Mouse (Mus musculus): Measurements from ENCODE around the gene Adamts9.

The Adamts9 gene

DNA sequence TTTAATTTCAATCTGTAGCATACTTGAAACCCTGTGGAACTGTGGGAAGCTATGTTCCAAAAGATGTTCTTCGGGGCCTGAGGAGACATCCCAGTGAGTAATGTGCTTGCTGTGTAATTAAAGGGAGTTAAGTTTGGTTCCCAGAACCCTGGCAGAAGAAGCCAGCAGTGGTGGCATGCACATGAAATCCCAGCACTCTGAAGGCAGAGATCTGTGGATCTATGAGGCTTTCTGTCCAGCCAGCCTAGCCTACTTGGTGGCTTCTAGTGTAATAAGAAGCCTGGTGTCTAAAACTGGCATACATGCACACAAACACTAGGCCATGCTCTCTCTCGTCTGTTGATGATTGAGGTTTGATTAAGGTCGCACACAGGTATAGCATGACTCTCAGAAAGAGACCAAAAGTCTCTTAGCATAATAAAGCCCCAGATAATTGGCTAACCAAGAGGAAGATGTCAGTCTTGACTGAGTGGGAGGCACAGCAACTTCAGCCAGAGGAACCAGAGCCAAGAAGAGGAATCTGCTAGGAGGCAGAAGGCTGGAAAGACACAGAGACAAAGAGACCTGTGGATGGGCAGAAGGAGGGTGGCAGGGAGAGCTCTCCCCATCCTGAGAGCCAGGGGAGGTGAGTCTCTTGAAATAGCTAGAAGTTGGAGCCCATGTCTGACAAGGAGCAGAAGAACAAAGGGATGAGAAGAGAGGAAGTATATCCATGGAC is 138.9 kb downstream of the Adamts9 start:
- no peak for DNase-seq (ENCODE audit: low spot score in 2 of 2)

DNA sequence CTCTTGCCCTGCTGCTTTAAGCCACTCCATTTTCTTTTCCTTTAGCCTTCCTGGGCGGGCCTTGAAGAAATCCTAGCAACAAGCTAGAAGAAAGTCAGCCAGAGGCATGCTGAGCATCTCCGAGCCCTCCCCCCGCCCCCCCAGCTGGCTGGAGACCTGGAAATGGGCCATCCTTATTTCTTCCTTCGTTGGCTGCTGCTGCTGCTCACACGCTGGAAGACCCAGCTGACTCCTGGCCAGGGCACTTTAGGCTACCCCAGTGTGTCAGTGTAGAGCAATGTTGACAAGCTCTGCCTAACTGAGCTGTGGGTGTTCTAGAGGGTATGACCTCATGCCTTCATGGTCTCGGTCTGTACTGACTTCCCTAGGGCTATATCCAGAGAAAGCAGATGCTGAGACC is 140.1 kb downstream of the Adamts9 start:
- DNase-seq (ENCODE audit: low spot score in 2 of 2): no peak

DNA sequence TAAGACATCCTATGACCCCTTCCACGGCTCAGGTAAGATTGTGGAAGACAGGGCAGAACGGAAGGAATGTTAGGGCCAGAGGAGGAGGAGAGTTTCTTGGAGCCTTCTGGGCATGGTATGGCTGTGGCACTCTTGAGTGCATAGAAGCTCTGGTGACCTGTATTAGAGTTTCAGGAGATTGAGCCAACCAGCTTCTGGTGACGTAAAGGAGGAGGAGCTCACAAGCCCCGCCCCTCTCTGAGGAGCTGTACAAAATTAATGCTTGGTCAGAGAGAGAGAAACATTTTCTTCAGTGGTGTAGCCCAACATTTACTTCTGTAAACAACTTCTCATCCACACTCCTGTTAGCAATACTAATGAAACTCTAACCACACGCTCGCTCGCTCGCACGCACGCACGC is 140.9 kb downstream of the Adamts9 start:
- no peak for DNase-seq (ENCODE audit: low spot score in 2 of 2)

DNA sequence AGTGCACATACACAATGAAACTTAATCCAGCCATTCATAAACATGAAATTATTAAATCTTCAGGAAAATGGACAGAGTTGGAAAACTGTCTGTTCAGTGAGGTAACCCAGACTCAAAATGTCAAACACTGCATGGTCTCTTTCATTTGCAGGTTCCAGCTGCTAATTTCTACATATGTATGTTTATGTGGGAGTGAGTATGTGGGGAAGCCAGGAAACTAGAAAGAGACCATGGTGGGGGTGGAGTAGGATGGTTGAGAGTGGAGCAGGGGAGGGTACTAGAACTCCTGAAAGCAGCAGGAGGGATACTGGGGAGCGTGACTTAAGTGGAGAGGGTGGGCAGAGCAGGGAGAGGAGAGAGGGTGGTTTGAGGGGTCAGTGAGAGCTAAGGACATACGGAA is 141.8 kb downstream of the Adamts9 start:
- no peak for DNase-seq (ENCODE audit: low spot score in 2 of 2)

DNA sequence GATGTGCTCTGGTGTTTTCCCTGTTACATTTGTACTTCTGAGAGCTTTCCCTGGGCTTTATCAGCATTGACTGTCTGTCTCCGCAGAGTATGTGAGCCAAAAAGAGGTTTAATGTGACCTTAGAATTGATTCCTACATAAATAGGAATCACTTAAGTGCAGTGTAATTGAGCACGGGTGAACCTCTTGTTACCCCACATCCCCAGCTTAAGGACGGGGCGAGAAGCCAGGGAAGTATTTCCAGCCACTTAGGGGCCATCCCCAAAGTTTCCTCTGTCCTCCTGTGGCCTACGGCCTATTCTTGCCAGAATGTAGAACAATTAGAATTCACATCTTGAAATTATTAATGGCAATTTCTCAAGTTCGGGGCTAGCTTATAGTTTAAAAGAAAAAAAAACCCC is 149.5 kb downstream of the Adamts9 start:
- DNase-seq (ENCODE audit: low spot score in 2 of 2): no peak

DNA sequence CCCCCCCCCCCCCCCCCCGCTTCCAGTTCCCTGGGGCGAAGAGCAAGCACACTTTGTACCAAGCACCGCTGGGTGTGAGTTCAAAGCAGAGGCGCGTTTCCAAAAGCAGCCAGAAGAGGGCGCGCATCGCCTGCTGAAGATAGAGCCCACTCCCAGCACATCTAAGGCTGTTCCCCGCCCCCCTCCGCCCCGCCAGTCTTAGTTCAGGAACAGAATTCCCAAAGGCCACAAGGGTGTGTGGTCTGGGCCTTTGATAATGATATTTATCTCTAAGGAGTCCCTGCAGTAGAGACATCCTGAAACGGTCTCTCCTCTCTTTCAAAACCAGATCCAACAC is 155.9 kb downstream of the Adamts9 start:
- DNase-seq (ENCODE audit: low spot score in 2 of 2): peak; percentile 76 to 90

DNA sequence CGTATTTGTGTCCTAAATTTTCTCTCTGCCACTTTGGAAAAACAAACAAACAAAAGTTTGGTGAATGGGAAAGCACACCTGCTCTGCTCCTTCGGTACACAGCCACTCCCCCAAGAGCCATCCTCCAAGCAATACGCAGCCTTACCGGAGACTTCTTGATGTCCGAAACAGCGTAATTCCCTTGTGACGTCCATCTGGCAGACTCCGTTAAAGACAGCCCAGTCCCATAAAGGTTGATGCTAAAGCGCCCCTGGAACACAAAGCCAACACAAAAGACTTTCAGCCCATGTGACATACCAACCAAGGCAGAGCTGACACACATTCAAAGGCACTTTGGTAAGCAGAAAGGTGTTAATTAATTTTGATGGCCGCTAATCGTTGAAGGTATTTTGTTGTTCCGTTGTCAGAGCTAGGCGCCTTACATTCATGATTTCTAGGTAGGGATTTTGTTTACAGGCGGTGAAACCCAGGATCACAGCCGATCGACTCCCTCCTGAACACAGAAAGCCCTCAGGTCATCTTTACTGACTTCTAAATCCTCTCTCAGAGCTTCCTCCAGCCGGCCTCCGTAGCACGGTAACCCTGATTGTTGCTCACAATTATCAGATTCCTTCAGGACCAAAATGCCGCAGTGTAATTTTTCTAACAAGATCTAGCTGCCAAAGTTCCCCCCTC is 156.5 kb downstream of the Adamts9 start:
- DNase-seq (ENCODE audit: low spot score in 2 of 2): no peak

DNA sequence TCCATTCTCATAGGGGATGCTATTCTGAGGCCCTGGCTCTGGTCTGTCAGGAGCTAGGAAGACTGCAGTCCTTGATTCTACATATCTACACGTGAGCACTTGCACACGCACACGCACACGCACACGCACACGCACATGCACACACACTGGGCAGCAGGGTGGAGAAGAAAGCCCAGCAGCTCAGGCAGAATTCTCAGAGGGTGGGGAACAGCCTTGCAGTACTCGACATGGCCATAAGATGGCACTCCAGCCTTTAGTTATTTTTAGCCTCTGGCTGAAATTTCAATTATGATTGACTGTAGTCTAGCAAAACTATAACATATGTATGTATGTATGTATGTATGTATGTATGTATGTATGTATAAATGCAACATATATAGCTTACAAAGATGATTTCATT is 158.5 kb downstream of the Adamts9 start:
- peak; percentile 18 to 70 for DNase-seq (ENCODE audit: low spot score in 2 of 2)

DNA sequence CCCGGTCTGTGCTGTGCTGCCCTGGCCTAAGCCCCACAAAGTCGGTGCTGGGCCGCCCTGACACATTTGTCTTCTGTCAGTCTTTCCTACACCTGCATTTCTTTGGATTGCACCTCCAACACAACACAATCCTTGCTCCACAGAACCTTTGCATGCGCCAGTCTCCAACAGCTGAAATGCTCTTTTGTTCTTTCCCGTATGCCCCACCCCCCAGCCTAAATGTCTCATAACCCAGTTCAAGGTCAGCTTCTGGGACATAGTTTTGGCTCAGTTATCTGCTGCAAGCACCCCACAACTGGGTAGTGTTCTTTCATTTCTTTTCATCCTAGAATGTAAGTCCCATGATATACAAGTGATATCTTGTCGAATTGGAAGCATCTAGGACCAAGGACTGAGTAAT is 161.8 kb downstream of the Adamts9 start:
- no peak for DNase-seq (ENCODE audit: low spot score in 2 of 2)

DNA sequence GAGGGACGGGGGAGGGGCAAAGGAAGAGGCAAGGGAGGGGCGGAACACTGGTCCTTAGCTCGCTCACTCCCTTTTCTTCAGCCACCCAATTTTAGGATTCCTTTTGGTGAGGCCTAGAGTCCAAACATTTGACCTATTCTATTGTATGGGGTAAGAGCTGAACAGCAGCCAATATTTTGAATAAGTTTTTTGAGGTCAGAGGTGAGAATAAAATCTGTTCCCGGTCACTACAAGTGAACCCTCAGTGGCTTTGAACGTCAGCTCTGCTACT is 163.4 kb downstream of the Adamts9 start:
- no peak for DNase-seq (ENCODE audit: low spot score in 2 of 2)

DNA sequence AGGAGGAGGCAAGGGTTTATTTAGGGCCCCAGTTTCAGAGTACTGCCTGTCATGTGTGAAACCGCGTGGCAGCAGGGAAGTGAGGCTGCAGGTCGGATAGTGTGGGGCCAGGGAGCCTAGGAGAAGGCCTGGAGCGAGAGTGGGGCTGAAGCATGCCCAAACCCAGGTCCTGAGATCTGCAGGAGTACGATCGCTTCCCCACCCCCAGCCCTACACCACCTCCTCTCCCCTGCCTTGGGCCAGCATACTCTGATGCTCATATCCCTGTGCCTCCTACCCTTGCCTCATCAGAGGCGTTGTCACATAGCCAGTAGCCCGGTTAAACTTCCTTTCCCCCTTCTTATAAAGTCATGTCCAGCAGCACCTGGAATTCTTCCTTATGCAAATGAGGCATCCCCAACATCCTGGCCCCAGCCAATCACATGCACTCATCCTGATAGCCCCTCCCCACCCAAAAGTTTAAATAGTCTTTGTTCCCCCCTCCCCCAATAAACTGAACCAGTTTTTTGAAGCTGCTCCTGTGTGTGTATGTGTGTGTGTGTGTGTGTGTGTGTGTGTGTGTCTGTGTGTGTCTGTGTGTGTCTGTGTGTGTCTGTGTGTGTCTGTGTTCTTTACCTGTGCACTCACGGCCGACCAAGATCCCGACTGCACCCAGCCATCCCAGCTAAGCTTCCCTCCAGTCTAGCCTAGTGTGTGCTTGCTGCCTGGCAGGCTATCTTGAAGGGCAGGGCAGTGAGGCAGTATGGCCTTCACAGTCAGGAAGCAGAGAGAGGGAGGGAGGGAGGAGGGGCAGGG is 164.0 kb downstream of the Adamts9 start:
- no peak for DNase-seq (ENCODE audit: low spot score in 2 of 2)

DNA sequence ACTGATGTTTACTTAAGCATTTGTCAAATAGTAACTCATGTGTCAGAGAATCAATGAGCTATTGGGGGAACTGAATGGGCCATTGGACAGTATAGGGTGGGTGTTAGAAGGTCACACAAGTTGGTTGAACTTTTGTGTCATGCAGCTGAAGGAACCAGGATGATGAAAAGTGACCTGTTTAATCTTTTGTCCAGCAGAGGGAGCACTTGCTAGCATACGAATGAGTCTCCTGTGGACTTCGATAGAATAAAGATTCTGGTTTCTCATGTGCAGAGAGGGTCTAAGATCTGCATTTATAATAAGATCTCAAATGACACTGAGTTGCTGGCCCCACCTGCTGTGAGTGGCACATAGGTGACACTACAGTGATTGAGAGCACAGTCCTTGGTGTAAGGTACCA is 166.9 kb downstream of the Adamts9 start:
- no peak for DNase-seq (ENCODE audit: low spot score in 2 of 2)

DNA sequence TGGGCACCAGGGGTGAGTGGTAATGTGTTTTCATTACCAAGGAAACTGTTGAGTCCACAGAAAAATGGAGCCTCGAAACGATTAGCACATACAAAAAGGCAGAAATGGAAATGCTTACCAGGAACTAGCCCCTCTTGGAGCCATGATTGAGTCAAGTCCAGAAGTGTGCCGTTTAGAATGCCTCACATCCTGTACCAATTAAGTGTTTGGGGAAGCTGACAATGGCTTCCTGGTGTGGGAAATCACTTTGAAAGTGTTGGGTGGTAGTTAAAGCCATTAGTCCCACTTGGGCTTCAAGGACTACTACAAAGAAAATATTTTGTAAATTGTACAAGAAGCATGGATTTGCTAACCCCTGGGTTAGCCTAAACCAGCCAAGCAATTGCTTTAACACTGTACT is 180.9 kb downstream of the Adamts9 start:
- no peak for DNase-seq (ENCODE audit: low spot score in 2 of 2)

DNA sequence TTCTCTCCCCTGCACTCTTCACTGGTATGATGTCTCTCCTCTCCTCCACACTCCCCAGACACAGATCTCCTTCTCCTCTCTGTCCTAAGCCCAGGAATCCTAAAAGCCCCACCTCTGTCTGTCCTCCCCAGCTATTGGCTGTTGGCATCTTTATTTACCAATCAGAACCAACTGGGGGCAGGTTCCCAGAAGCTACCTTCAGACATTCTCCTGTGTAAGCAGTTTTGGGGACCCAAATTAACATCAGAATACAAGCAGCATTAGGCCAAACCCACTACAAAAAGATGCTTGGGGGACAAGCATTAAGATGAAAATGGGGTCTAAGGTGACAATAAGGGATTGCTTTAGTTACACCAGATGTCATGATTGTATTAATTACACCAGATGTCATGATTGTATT is 183.7 kb downstream of the Adamts9 start:
- DNase-seq (ENCODE audit: low spot score in 2 of 2): no peak

DNA sequence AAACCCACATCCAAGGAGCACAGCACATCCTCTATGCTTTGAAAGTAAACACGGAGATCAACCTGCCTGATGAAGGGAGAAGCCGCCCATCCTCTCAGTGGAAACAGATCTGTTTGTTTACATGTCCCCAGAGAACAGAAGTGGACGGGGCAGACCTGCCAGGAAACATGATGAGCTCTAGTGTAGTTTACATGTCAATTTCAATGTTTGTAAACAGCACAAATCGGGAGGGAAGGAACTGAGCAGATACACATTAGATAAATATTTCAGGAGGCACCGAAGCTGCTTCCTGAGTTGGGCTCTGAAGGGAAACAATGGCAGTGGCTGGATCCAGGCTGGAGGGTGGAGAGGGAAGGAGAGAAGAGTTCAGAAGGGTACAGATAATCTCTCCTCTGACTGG is 187.5 kb downstream of the Adamts9 start:
- DNase-seq (ENCODE audit: low spot score in 2 of 2): no peak

DNA sequence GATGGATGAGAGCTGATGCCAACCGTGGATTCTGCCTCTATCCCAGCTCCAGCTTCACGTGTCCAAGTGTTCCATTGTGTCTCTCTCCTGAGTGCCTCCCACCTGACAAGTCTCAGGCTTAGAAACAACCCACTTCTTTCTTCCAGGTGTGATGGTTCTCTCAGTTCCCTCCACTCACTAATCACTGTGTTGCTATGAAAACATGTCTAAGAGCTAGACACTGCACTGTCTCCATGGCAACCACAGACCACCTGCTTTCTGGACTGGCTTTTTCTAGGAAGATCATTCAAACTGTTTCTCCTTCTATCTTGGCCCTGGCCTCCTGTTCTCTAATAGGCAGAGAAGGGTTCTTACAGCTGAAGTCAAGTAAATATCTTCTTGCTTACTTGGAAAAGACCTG is 190.6 kb downstream of the Adamts9 start:
- no peak for DNase-seq (ENCODE audit: low spot score in 2 of 2)

DNA sequence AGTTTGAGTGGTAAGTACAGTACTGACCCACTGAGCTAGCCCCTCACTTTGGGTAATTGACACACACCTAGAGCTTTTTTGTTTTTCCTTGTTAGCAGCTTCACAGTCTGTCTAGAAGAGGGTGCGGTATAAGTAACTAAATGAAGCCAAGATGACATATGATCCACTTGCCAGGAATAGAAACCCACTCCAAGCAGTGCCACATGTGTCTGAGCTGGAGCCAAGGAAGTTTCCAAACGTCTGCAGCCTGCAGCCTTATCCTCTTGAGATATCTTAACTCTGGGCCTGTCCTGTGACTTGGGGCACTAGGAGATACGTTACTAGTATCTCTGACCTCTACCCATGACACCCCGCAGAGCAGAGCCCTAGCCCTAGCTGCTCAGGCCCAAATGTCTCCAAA is 193.9 kb downstream of the Adamts9 start:
- DNase-seq (ENCODE audit: low spot score in 2 of 2): no peak

DNA sequence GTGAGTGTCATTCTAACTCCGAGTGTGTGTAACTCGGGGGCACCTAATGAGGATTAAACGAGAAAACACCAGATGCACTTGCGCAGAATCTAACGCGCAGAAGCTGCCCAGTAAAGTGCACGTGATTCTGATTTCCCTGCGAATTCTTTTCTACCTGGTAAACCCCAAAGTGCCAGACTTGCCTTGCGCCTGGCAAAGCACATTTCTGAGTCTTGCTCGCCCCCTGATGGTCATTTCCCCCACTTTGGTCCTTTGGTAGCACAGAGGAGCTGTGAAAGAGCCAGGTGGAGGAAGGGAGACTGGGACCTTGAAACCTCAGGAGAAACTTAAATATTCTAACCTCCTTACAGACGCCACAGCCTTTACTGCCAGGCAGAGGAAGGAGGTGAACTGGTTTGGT is 199.7 kb downstream of the Adamts9 start:
- DNase-seq (ENCODE audit: low spot score in 2 of 2): peak; percentile 70 to 84

DNA sequence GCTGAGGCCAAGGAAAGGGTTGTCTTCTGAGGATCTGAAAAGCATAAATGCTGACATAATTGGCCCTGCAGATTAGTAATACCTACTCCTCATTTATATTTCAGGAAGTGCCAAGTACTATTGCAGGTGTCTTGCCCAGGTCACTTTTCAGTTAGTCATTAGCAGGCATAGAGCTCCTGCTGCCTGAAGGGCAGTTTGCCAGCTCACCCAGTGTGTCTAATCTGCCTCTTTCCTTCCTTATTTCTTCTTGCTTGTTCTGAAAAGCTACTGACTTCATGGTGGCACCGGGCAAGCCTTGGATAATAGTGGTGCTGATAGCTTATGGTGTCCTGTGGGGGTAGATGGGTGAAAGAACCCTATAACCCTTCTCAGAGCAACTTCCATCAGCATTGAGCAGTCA is 206.2 kb downstream of the Adamts9 start:
- no peak for DNase-seq (ENCODE audit: low spot score in 2 of 2)

DNA sequence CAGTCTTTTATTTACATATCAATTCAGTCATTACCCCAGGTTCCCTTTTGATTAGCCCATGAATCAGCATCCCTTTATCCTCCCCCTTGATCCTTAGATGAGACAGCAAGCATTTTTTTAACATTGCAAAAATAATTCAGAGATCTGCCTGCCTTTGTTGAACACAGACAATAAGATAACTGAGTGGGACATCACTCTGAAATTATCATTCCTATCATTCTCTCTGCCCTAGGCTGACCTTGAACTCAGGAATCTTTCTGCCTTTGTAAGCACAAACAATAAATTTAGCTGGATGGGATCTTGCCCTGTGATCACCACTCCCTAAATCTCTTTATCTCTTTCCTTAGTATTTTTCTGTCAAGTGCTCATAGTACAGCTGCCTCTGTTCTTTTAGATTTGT is 209.6 kb downstream of the Adamts9 start:
- DNase-seq (ENCODE audit: low spot score in 2 of 2): no peak

DNA sequence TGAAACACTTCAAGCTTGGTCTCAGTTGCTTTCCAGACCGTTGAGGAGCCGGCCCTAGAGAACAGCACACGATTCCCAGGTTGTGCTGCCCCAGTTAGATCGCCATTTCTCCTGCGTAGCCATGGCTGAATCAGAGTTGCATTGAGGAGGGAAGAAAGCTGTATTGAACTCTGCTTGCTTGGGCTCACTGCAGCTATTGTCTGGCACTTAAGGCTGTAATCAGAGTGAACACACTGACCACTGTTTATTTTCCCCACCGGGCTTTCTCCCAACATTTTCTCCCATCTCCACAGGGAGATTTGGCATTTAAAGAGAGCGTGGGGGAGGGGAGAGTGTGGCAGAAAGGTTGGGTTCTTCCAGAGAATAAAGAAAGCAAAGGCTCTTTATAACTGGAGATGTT is 214.8 kb downstream of the Adamts9 start:
- no peak for DNase-seq (ENCODE audit: low spot score in 2 of 2)

DNA sequence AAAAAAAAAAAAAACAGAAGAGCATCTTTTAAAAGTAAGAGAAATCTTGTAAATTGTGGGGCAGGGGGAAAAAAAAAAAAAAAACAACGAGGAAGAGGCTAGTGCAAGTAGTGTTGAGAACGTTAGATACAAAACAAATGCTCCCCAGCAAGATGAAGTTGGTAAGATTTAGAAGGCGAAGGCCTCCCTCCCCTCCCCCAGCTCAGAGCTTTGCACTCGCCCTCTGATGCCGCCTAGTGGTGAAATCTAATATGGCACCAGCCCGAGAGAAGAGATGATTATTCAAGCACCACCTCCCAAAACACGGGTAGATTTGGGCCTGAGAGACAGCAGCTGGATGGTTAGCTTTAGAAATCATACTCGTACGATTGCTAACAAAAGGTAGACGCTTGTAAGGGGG is 215.2 kb downstream of the Adamts9 start:
- peak; percentile 81 to 93 for DNase-seq (ENCODE audit: low spot score in 2 of 2)

DNA sequence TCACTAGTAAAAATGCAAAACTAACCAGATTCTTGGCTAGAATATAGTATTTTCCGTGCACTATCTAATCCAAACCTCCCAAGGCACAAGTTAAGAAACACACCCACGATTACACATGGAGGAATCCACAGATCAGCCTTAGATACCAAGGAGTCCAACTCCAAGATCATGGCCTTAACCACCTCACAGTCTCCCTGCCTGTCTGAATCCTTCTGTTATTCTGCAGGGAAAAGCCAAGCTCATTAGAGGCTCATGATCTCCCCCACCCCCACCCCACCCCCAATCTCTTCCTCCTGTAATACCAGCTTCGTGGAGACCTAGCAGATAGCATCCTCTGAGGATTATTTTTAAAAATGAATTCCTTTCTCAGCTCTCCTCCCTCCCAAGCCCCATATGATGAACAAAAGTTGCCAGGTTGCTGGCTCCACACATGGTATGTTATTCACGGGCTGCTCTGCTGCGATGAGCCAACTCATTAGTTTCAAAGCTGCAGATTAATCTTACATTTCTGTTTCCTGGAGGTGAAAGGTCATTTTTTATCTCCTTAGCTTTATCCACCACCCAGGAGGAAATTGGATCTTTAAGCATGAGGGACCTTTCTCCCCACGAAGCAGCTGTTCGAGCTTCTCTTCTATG is 215.8 kb downstream of the Adamts9 start:
- no peak for DNase-seq (ENCODE audit: low spot score in 2 of 2)
